Mouse (Mus musculus) heart, adult 2 months (tissue): ENCODE measurements around the gene Cfap161.

ENCODE experiments used
- CTCF ChIP-seq: fragments of 200-600 bp; IDR thresholded peaks from 2 replicates; pipeline ENCODE4 v1.8.1; 2022; ENCODE audit warnings: antibody characterized with exemption, mild to moderate bottlenecking, moderate library complexity
- EP300 ChIP-seq: fragments of 200-500 bp; IDR thresholded peaks from 2 replicates; pipeline ENCODE4 v1.6.1; 2011; ENCODE audit warnings: low read depth, low read length, control low read depth; ENCODE audit not compliant: insufficient read depth
- POLR2A ChIP-seq: fragments of 200-500 bp; IDR thresholded peaks from 2 replicates; pipeline ENCODE4 v1.6.1; 2011; ENCODE audit warnings: mild to moderate bottlenecking, low read depth, low read length, control low read depth; ENCODE audit not compliant: insufficient read depth

DNA sequence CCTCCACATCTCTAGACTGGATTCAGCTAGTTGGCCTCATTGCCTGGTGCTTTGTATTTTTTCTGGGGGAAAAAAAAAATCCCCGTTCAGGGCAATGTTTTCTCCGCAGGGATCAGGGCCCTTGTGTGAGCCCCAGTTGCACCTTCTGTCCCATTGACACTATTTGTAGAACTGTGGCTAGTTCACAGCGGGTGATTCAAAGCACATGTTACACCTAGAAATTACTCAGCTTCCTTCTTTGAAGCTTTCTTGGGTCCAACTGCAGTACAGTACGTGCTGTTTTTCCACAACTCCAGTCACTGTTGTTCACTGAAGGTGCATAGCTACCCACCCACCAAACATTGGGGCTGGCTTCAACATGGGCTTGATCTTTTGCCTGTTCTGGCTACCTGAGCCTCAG lies 9.1 kb upstream of the Cfap161 start:
- TF ChIP-seq CTCF (no peak), EP300 (no peak), POLR2A (no peak)
